Mouse (Mus musculus) WW6 (cell line): Measurements from ENCODE around the gene Ddx4.

Source experiments
- DNase-seq: peaks from one replicate; pipeline ENCODE4 v3.0.0-alpha.2; 2013; ENCODE audit warnings: low read depth, low spot score

The Ddx4 gene

DNA sequence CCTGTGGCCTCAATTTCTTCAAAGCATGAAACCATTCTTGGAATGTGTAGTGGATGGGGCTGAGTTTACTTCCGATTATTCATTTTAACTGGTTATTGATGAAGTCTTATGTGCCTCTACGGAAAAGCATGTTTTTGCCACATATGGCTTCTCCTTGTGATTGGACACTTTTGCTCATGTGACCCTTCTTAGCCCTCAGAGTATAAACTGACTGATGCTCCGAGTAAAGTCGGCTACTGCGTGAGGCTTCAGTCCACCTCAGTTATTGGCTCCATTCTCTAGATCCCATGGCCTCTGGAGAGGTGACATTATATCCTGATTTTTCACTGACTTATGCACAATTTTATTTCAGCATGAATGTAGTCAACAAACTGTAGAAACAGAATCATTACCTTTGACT, 99.0 kb downstream of the Ddx4 start:
- no peak for DNase-seq

DNA sequence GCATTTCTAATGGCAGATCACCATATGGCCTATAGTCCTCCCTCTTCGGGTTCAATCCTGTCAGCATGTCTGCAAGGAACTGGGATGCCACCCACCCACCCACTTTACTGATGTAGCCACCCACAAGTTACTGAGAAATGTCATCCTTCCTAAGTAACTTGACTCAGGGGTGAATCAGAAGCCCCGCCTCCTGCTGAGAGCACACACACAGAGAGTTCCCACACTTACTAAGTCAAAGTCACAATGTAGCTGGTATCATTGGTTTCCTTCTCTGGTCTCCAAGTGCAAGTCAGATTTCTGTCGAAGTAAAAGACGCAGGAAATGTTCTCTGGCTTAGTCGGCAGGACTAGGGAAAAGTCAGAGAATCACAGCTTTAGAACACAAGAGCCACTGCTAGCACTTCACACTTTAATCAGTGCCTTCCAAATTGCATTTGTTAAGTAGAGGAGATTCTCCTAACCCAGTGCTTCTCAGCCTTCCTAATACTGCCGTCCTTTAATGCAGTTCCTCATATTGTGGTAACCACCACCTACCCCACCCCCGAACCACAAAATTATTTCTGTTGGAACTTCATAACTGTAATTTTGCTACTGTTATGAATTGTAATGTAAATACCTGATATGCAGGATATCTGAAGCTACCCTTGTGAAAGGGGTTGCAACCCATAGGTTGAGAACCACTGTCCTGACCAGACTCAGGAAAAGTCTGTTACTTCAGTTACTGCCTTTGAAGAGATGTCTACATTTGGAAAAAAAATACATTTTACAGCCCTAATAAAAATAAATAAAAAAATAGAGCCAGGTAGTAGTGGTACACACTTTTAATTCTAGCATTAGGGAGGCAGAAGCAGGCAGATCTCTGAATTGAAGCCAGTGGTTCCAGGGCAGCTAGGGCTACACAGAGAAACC, 100.4 kb downstream of the Ddx4 start:
- DNase-seq = no peak
